8 mouse cellular contexts compared by ENCODE assay signal in genomic region chr7:49522411-49523114, GRCm38 (mm10).
DNase-seq lines count a peak whose midpoint lies in the region; ATAC-seq and TF ChIP-seq lines count a peak whose summit lies in the region.

No protein-coding gene starts in this region.

- peak; percentile 33 for DNase-seq in ovary, postnatal 14 days (ENCODE audit: low spot score)
- no peak for DNase-seq in ovary, adult 18-20 months (ENCODE audit: low spot score)
- DNase-seq in embryo, embryonic 10.5 days (ENCODE audit: low spot score): peak; percentile 92
- peak; percentile 94 for DNase-seq in kidney, postnatal 0 days (ENCODE audit: low spot score)
- DNase-seq in lung, postnatal 4 days: peak; percentile 50 to 57
- DNase-seq in right cerebral cortex, postnatal 25 days: no peak
- DNase-seq in cerebellum, adult 11 months: no peak

- no peaks in the 10 kb centered on the region for H3K36me3 ChIP-seq in heart, embryonic 15.5 days
- no peaks in the 10 kb centered on the region for H3K36me3 ChIP-seq in kidney, postnatal 0 days (ENCODE audit: insufficient read depth, low read length)

- TF ChIP-seq CTCF in kidney, postnatal 0 days (IDR thresholded peaks at IDR 0.05; ENCODE audit: low read depth): no peak

- H3K4me3 ChIP-seq in heart, embryonic 15.5 days: peak overlapping the region; percentile 50
- H3K4me3 ChIP-seq in kidney, postnatal 0 days (replicated peaks; ENCODE audit: low read depth, low read length): peak overlapping the region; percentile 44

- H3K27ac ChIP-seq in heart, embryonic 15.5 days: peak overlapping the region; percentile 85
- H3K27ac ChIP-seq in kidney, postnatal 0 days: peak overlapping the region; percentile 85

- no peaks in the 10 kb centered on the region for H3K27me3 ChIP-seq in heart, embryonic 15.5 days
- H3K27me3 ChIP-seq in kidney, postnatal 0 days (ENCODE audit: insufficient read depth, low read length): no peaks in the 10 kb centered on the region

- H3K4me1 ChIP-seq in heart, embryonic 15.5 days (replicated peaks): peaks cover 45% of the 10 kb centered on the region
- peaks cover 34% of the 10 kb centered on the region for H3K4me1 ChIP-seq in kidney, postnatal 0 days (replicated peaks; ENCODE audit: insufficient read depth, low read length)

- WGBS in heart, embryonic 15.5 days: 1% methylated on average over 24 of the region's 24 CpGs
- WGBS in kidney, postnatal 0 days: 2% methylated on average over 24 of the region's 24 CpGs

- H3K9me3 ChIP-seq in heart, embryonic 15.5 days (replicated peaks): no peaks in the 10 kb centered on the region
- H3K9me3 ChIP-seq in kidney, postnatal 0 days (replicated peaks; ENCODE audit: low read length): no peaks in the 10 kb centered on the region

- ATAC-seq in heart, embryonic 15.5 days (replicated peaks; ENCODE audit: insufficient number of reproducible peaks, insufficient read depth, low FRiP score, low read depth): peak; percentile 75
- peak; percentile 84 for ATAC-seq in kidney, postnatal 0 days (replicated peaks; ENCODE audit: low FRiP score, low read depth)

- peak overlapping the region; percentile 54 for H3K9ac ChIP-seq in heart, embryonic 15.5 days
- peak overlapping the region; percentile 62 for H3K9ac ChIP-seq in kidney, postnatal 0 days (ENCODE audit: low read depth, low read length)

- H3K4me2 ChIP-seq in heart, embryonic 15.5 days: peak overlapping the region; percentile 58
- H3K4me2 ChIP-seq in kidney, postnatal 0 days (ENCODE audit: low read length): peak overlapping the region; percentile 64

Comparison
In these comparisons a context has a peak if more than half of its experiments do, and no peak if none do; other contexts are left out.
1. DNase-seq: peak in ovary, postnatal 14 days (single experiment), embryo, embryonic 10.5 days (single experiment), kidney, postnatal 0 days (single experiment) and lung, postnatal 4 days (2 of 2); none in ovary, adult 18-20 months (single experiment), right cerebral cortex, postnatal 25 days (single experiment) and cerebellum, adult 11 months (single experiment).